Mouse (Mus musculus) limb, embryonic 12.5 days (tissue): ENCODE measurements at regions not wholly inside any gene's neighbourhood (a gene's known extent, or its start where the extent isn't known, plus 50 kb on each side); places are given as distances from the start of the nearest gene placed in this dataset.

Source experiments
- ATAC-seq: fragments of 200-750 bp; cut with Nextera tagmentation; 2 replicates; pipeline ENCODE4 v1.8.0; 2017; ENCODE audit warnings: low read depth, moderate TSS enrichment; ENCODE audit not compliant: insufficient number of reproducible peaks, insufficient read depth, low FRiP score, low TSS enrichment
- H3K27ac ChIP-seq: fragments of 300-500 bp; sonication (generic); 2 replicates; pipeline ENCODE4 v1.5.1; 2016; ENCODE audit warnings: mild to moderate bottlenecking, moderate library complexity
- H3K27me3 ChIP-seq: fragments of 300-500 bp; sonication (generic); 2 replicates; pipeline ENCODE4 v1.6.1; 2016; ENCODE audit warnings: mild to moderate bottlenecking, moderate library complexity
- H3K36me3 ChIP-seq: fragments of 300-500 bp; sonication (generic); 2 replicates; pipeline ENCODE4 v1.6.1; 2016; ENCODE audit warnings: mild to moderate bottlenecking, moderate library complexity
- H3K4me1 ChIP-seq: fragments of 300-500 bp; sonication (generic); replicated peaks from 2 replicates; pipeline ENCODE4 v1.6.1; 2016
- H3K4me2 ChIP-seq: fragments of 300-500 bp; sonication (generic); 2 replicates; pipeline ENCODE4 v1.6.1; 2016; ENCODE audit warnings: mild to moderate bottlenecking, moderate library complexity
- H3K4me3 ChIP-seq: fragments of 300-500 bp; sonication (generic); replicated peaks from 2 replicates; pipeline ENCODE4 v1.5.1; 2016; ENCODE audit warnings: mild to moderate bottlenecking
- H3K9ac ChIP-seq: fragments of 300-500 bp; sonication (generic); replicated peaks from 2 replicates; pipeline ENCODE4 v1.6.1; 2016; ENCODE audit warnings: mild to moderate bottlenecking, moderate library complexity
- H3K9me3 ChIP-seq: fragments of 300-500 bp; sonication (generic); 2 replicates; pipeline ENCODE4 v1.6.1; 2016; ENCODE audit warnings: mild to moderate bottlenecking, moderate library complexity
- WGBS: fragments of 180-500 bp; shearing (Covaris S2); methylation state at CpG from one replicate; pipeline ENCODE4 v1.1.7; 2016; 5-methylcytosine and 5-hydroxymethylcytosine counted together

- ATAC-seq = no peak
- 28% methylated on average over 3 of the region's 3 CpGs for WGBS
- Histone ChIP-seq H3K36me3 (no peaks in the 10 kb centered on the region), H3K4me2 (no peak overlapping the region), H3K9me3 (no peaks in the 10 kb centered on the region), H3K27me3 (no peaks in the 10 kb centered on the region), H3K4me1 (no peaks in the 10 kb centered on the region), H3K9ac (no peak overlapping the region), H3K27ac (no peak overlapping the region), H3K4me3 (no peak overlapping the region)
Measured at GRCm38 (mm10) chr15:42768396-42768795, 2634.2 kb downstream of the 9330182O14Rik start.

- Histone ChIP-seq H3K4me2 (no peak overlapping the region), H3K4me1 (no peaks in the 10 kb centered on the region), H3K27ac (no peak overlapping the region), H3K9me3 (no peaks in the 10 kb centered on the region), H3K36me3 (no peaks in the 10 kb centered on the region), H3K27me3 (no peaks in the 10 kb centered on the region), H3K4me3 (no peak overlapping the region), H3K9ac (no peak overlapping the region)
- ATAC-seq = no peak
Measured at GRCm38 (mm10) chr15:42779903-42780302, 2645.7 kb downstream of the 9330182O14Rik start.

GRCm38 (mm10) chr15:42801217-42801616 lies 2667.1 kb downstream of the 9330182O14Rik start:
- 78% methylated on average over 1 of the region's 1 CpGs for WGBS
- ATAC-seq = no peak
- Histone ChIP-seq H3K9me3 (no peaks in the 10 kb centered on the region), H3K4me2 (no peak overlapping the region), H3K9ac (no peak overlapping the region), H3K27me3 (no peaks in the 10 kb centered on the region), H3K36me3 (no peaks in the 10 kb centered on the region), H3K4me3 (no peak overlapping the region), H3K27ac (no peak overlapping the region), H3K4me1 (no peaks in the 10 kb centered on the region)

- Histone ChIP-seq H3K4me1 (no peaks in the 10 kb centered on the region), H3K4me2 (no peak overlapping the region), H3K36me3 (no peaks in the 10 kb centered on the region), H3K27ac (no peak overlapping the region), H3K27me3 (no peaks in the 10 kb centered on the region), H3K9me3 (no peaks in the 10 kb centered on the region), H3K4me3 (no peak overlapping the region), H3K9ac (no peak overlapping the region)
- ATAC-seq = no peak
- WGBS = 82% methylated on average over 1 of the region's 1 CpGs
Measured at GRCm38 (mm10) chr15:42810871-42811490, 2676.8 kb downstream of the 9330182O14Rik start.

- no peaks in the 10 kb centered on the region for H3K27me3 ChIP-seq
- no peak overlapping the region for H3K4me3 ChIP-seq
- H3K4me1 ChIP-seq = no peaks in the 10 kb centered on the region
- no peak overlapping the region for H3K4me2 ChIP-seq
- no peaks in the 10 kb centered on the region for H3K9me3 ChIP-seq
- 69% methylated on average over 4 of the region's 4 CpGs for WGBS
- no peak overlapping the region for H3K27ac ChIP-seq
- no peak overlapping the region for H3K9ac ChIP-seq
- ATAC-seq = no peak
- H3K36me3 ChIP-seq = no peaks in the 10 kb centered on the region
Measured at GRCm38 (mm10) chr15:42815026-42815724, 2681.0 kb downstream of the 9330182O14Rik start.

- no peaks in the 10 kb centered on the region for H3K9me3 ChIP-seq
- H3K4me2 ChIP-seq = no peak overlapping the region
- H3K27me3 ChIP-seq = no peaks in the 10 kb centered on the region
- no peaks in the 10 kb centered on the region for H3K4me1 ChIP-seq
- H3K9ac ChIP-seq = no peak overlapping the region
- no peaks in the 10 kb centered on the region for H3K36me3 ChIP-seq
- ATAC-seq = no peak
- 83% methylated on average over 1 of the region's 1 CpGs for WGBS
- no peak overlapping the region for H3K27ac ChIP-seq
- no peak overlapping the region for H3K4me3 ChIP-seq
Measured at GRCm38 (mm10) chr15:42838839-42839238, 2704.7 kb downstream of the 9330182O14Rik start.

GRCm38 (mm10) chr15:42850003-42850402 lies 2715.8 kb downstream of the 9330182O14Rik start:
- whole genome bisulfite sequencing = 91% methylated on average over 2 of the region's 2 CpGs
- no peaks in the 10 kb centered on the region for H3K4me1 ChIP-seq
- H3K27me3 ChIP-seq = no peaks in the 10 kb centered on the region
- H3K27ac ChIP-seq = no peak overlapping the region
- ATAC-seq = no peak
- H3K9me3 ChIP-seq = no peaks in the 10 kb centered on the region
- no peak overlapping the region for H3K4me3 ChIP-seq
- no peak overlapping the region for H3K4me2 ChIP-seq
- no peaks in the 10 kb centered on the region for H3K36me3 ChIP-seq
- no peak overlapping the region for H3K9ac ChIP-seq

- Histone ChIP-seq H3K9ac (no peak overlapping the region), H3K27me3 (no peaks in the 10 kb centered on the region), H3K4me2 (no peak overlapping the region), H3K27ac (no peak overlapping the region), H3K36me3 (no peaks in the 10 kb centered on the region), H3K9me3 (no peaks in the 10 kb centered on the region), H3K4me1 (no peaks in the 10 kb centered on the region), H3K4me3 (no peak overlapping the region)
- ATAC-seq = no peak
- WGBS = 58% methylated on average over 2 of the region's 2 CpGs
Measured at GRCm38 (mm10) chr15:42872491-42872890, 2738.3 kb downstream of the 9330182O14Rik start.

GRCm38 (mm10) chr15:42894611-42895010 lies 2760.4 kb downstream of the 9330182O14Rik start:
- Histone ChIP-seq H3K4me2 (no peak overlapping the region), H3K27me3 (no peaks in the 10 kb centered on the region), H3K9me3 (no peaks in the 10 kb centered on the region), H3K27ac (no peak overlapping the region), H3K4me1 (no peaks in the 10 kb centered on the region), H3K9ac (no peak overlapping the region), H3K4me3 (no peak overlapping the region), H3K36me3 (no peaks in the 10 kb centered on the region)
- ATAC-seq = no peak
- WGBS = 93% methylated on average over 1 of the region's 1 CpGs

- H3K27me3 ChIP-seq = no peaks in the 10 kb centered on the region
- H3K4me1 ChIP-seq = no peaks in the 10 kb centered on the region
- no peak overlapping the region for H3K4me2 ChIP-seq
- ATAC-seq = no peak
- H3K9me3 ChIP-seq = no peaks in the 10 kb centered on the region
- no peak overlapping the region for H3K27ac ChIP-seq
- H3K9ac ChIP-seq = no peak overlapping the region
- WGBS = 90% methylated on average over 7 of the region's 7 CpGs
- no peak overlapping the region for H3K4me3 ChIP-seq
- no peaks in the 10 kb centered on the region for H3K36me3 ChIP-seq
Measured at GRCm38 (mm10) chr15:42900056-42900455, 2765.9 kb downstream of the 9330182O14Rik start.

GRCm38 (mm10) chr15:42901782-42902181 lies 2767.6 kb downstream of the 9330182O14Rik start:
- no peak for ATAC-seq
- H3K9me3 ChIP-seq = no peaks in the 10 kb centered on the region
- no peaks in the 10 kb centered on the region for H3K27me3 ChIP-seq
- H3K27ac ChIP-seq = no peak overlapping the region
- H3K4me3 ChIP-seq = no peak overlapping the region
- no peaks in the 10 kb centered on the region for H3K36me3 ChIP-seq
- no peaks in the 10 kb centered on the region for H3K4me1 ChIP-seq
- no peak overlapping the region for H3K4me2 ChIP-seq
- H3K9ac ChIP-seq = no peak overlapping the region
- 85% methylated on average over 3 of the region's 3 CpGs for WGBS

- Histone ChIP-seq H3K27ac (no peak overlapping the region), H3K4me3 (no peak overlapping the region), H3K9me3 (no peaks in the 10 kb centered on the region), H3K4me1 (no peaks in the 10 kb centered on the region), H3K27me3 (no peaks in the 10 kb centered on the region), H3K36me3 (no peaks in the 10 kb centered on the region), H3K9ac (no peak overlapping the region), H3K4me2 (no peak overlapping the region)
- WGBS = 93% methylated on average over 2 of the region's 2 CpGs
- ATAC-seq = no peak
Measured at GRCm38 (mm10) chr15:42911357-42911756, 2777.2 kb downstream of the 9330182O14Rik start.
